Mouse (Mus musculus): ENCODE results near the gene Pa2g4. TPM values are rescaled to one million over a fixed set of nuclear protein-coding genes. Genes with fewer than 3 reads are reported as not detected.

Gene Pa2g4
- polyA plus RNA-seq, 1 experiment from 2014 or later: 248 TPM

- Histone ChIP-seq H3K36me3 (ENCODE audit: control insufficient read depth, insufficient read depth, low read length) (peaks cover 22% of the 10 kb centered on the region), H3K4me3 (ENCODE audit: low read depth, low read length) (peak overlapping the region; percentile 78), H3K9ac (ENCODE audit: low read length) (peak overlapping the region; percentile 64), H3K9me3 (ENCODE audit: control insufficient read depth, low read length) (no peaks in the 10 kb centered on the region), H3K27ac (ENCODE audit: low read depth) (peak overlapping the region; percentile 73; the same call in 1 of the 2 replicates), H3K27me3 (replicated peaks; ENCODE audit: control insufficient read depth, insufficient read depth, low read length) (no peaks in the 10 kb centered on the region), H3K4me2 (ENCODE audit: low read length) (peak overlapping the region; percentile 82), H3K4me1 (replicated peaks; ENCODE audit: control insufficient read depth, insufficient read depth, low read length) (peaks cover 9% of the 10 kb centered on the region)
- no peak for ATAC-seq (replicated peaks; ENCODE audit: low FRiP score, low TSS enrichment, low read depth)
- 16% methylated on average over 11 of the region's 11 CpGs for WGBS
- no peak for DNase-seq (ENCODE audit: low spot score)
These were observed 41.6 kb downstream of the Pa2g4 start for GRCm38 (mm10) chr10:128524111-128524731.

GRCm38 (mm10) chr10:128522351-128522750 lies 43.4 kb downstream of the Pa2g4 start:
- ATAC-seq (replicated peaks; ENCODE audit: low FRiP score, low TSS enrichment, low read depth) (no peak), DNase-seq (ENCODE audit: low spot score) (no peak)
- Histone ChIP-seq H3K4me2 (ENCODE audit: low read length) (no peak overlapping the region), H3K9ac (ENCODE audit: low read length) (no peak overlapping the region), H3K4me1 (replicated peaks; ENCODE audit: control insufficient read depth, insufficient read depth, low read length) (peaks cover 9% of the 10 kb centered on the region), H3K27ac (ENCODE audit: low read depth) (no peak overlapping the region), H3K9me3 (ENCODE audit: control insufficient read depth, low read length) (no peaks in the 10 kb centered on the region), H3K36me3 (ENCODE audit: control insufficient read depth, insufficient read depth, low read length) (peaks cover 28% of the 10 kb centered on the region), H3K27me3 (replicated peaks; ENCODE audit: control insufficient read depth, insufficient read depth, low read length) (0 out of 2 replicates have a peak, but pooled peaks cover 3% of the 10 kb centered on the region), H3K4me3 (ENCODE audit: low read depth, low read length) (no peak overlapping the region)
- 83% methylated on average over 6 of the region's 6 CpGs for WGBS

DNA sequence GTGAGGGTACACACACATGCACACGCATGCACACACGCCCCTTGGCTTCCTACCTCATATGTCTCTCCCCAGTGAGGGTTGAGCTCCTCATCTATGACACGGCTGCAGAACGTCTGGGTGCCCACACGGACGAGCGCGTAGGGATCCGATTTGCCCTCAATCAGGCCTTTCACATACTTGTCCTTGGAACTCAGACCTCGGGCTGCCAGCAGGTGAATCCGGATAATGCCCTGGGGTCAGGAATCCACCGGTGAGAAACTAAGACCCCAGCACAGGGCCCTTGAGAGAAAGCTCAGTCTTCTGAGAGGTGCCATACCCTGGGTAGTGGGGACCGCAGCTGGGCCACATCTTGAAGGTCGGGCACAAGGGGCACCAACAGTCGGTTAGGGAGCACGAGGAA lies 45.2 kb downstream of the Pa2g4 start:
- no peak overlapping the region for H3K27ac ChIP-seq (ENCODE audit: low read depth)
- DNase-seq (ENCODE audit: low spot score) (no peak), ATAC-seq (replicated peaks; ENCODE audit: low FRiP score, low TSS enrichment, low read depth) (no peak)
- H3K9ac ChIP-seq (ENCODE audit: low read length): no peak overlapping the region
- no peak overlapping the region for H3K4me3 ChIP-seq (ENCODE audit: low read depth, low read length)
- 0 out of 2 replicates have a peak, but pooled peaks cover 6% of the 10 kb centered on the region for H3K27me3 ChIP-seq (replicated peaks; ENCODE audit: control insufficient read depth, insufficient read depth, low read length)
- H3K36me3 ChIP-seq (ENCODE audit: control insufficient read depth, insufficient read depth, low read length): peaks cover 37% of the 10 kb centered on the region
- H3K9me3 ChIP-seq (ENCODE audit: control insufficient read depth, low read length): no peaks in the 10 kb centered on the region
- no peak overlapping the region for H3K4me2 ChIP-seq (ENCODE audit: low read length)
- WGBS: 91% methylated on average over 16 of the region's 16 CpGs
- peaks cover 5% of the 10 kb centered on the region for H3K4me1 ChIP-seq (replicated peaks; ENCODE audit: control insufficient read depth, insufficient read depth, low read length)

DNA sequence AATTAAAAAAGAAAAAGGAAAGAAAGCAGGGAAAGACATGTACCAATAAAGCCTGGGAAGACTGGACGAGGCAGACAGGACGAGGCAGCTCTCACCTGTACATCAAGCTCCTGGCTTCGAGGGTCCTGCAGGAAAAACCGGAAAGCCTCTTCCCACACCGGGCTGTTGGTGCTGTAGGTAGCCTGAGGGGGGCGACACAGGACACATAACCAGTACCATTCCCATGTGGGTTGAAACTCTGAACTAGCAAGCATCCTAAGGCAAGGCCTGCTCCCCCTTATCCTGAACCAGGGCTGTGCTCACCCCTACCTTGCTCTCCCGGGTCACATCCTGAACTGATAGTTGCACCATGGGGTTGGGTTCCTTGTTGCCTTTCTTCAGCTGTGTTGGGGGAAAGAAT lies 47.0 kb downstream of the Pa2g4 start:
- H3K27me3 ChIP-seq (replicated peaks; ENCODE audit: control insufficient read depth, insufficient read depth, low read length): 0 out of 2 replicates have a peak, but pooled peaks cover 6% of the 10 kb centered on the region
- H3K9ac ChIP-seq (ENCODE audit: low read length): no peak overlapping the region
- no peaks in the 10 kb centered on the region for H3K4me1 ChIP-seq (replicated peaks; ENCODE audit: control insufficient read depth, insufficient read depth, low read length)
- DNase-seq (ENCODE audit: low spot score) (no peak), ATAC-seq (replicated peaks; ENCODE audit: low FRiP score, low TSS enrichment, low read depth) (no peak)
- no peak overlapping the region for H3K4me2 ChIP-seq (ENCODE audit: low read length)
- H3K27ac ChIP-seq (ENCODE audit: low read depth): no peak overlapping the region
- no peak overlapping the region for H3K4me3 ChIP-seq (ENCODE audit: low read depth, low read length)
- H3K36me3 ChIP-seq (ENCODE audit: control insufficient read depth, insufficient read depth, low read length): peaks cover 52% of the 10 kb centered on the region
- H3K9me3 ChIP-seq (ENCODE audit: control insufficient read depth, low read length): no peaks in the 10 kb centered on the region
- 68% methylated on average over 7 of the region's 7 CpGs for WGBS

DNA sequence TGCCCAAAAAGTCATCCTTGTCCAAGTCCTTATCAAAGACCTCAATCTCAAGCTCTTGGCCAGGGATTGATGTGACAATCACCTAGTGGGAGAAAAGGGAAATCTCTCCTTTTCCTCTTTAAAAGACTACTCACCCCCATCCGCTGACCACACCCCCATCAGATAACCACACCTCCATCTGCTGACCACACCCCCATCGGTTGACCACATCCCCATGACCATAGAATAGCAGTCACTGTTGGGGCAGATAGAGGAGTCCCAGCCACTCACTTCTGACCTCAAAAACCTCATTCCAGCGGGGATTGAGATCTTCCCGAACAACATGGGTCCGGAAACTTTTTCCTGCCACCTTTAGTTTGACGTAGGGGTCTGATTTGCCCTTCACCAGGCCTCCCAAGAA lies 49.1 kb downstream of the Pa2g4 start:
- no peak overlapping the region for H3K9ac ChIP-seq (ENCODE audit: low read length)
- peaks cover 58% of the 10 kb centered on the region for H3K36me3 ChIP-seq (ENCODE audit: control insufficient read depth, insufficient read depth, low read length)
- no peaks in the 10 kb centered on the region for H3K9me3 ChIP-seq (ENCODE audit: control insufficient read depth, low read length)
- 0 out of 2 replicates have a peak, but pooled peaks cover 6% of the 10 kb centered on the region for H3K27me3 ChIP-seq (replicated peaks; ENCODE audit: control insufficient read depth, insufficient read depth, low read length)
- no peaks in the 10 kb centered on the region for H3K4me1 ChIP-seq (replicated peaks; ENCODE audit: control insufficient read depth, insufficient read depth, low read length)
- no peak overlapping the region for H3K4me2 ChIP-seq (ENCODE audit: low read length)
- ATAC-seq (replicated peaks; ENCODE audit: low FRiP score, low TSS enrichment, low read depth) (no peak), DNase-seq (ENCODE audit: low spot score) (no peak)
- 40% methylated on average over 6 of the region's 6 CpGs for WGBS
- H3K4me3 ChIP-seq (ENCODE audit: low read depth, low read length): no peak overlapping the region
- no peak overlapping the region for H3K27ac ChIP-seq (ENCODE audit: low read depth)

DNA sequence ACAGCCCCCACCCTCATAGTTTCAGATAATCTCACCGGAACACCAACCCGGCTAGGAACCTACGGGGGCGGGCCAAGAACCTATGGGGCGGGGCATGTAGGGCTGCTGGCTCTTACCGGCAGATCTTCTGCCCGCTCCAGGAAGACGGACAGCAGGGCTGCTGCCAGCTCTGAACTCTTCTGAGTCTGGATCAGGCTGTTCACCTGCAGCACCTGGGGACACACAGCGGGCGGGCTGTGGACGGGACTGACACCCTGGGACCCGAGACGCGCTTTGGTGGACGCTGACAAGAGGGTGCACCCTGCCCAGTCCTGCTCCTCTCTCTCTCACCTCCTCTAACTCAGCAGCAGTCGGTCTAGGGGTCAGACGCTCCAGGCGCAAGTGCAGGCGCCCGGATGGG lies 49.8 kb downstream of the Pa2g4 start:
- no peak overlapping the region for H3K9ac ChIP-seq (ENCODE audit: low read length)
- no peak overlapping the region for H3K27ac ChIP-seq (ENCODE audit: low read depth)
- no peaks in the 10 kb centered on the region for H3K9me3 ChIP-seq (ENCODE audit: control insufficient read depth, low read length)
- DNase-seq (ENCODE audit: low spot score) (no peak), ATAC-seq (replicated peaks; ENCODE audit: low FRiP score, low TSS enrichment, low read depth) (peak; percentile 52; the same call in 1 of the 2 replicates)
- 0 out of 2 replicates have a peak, but pooled peaks cover 6% of the 10 kb centered on the region for H3K27me3 ChIP-seq (replicated peaks; ENCODE audit: control insufficient read depth, insufficient read depth, low read length)
- no peak overlapping the region for H3K4me3 ChIP-seq (ENCODE audit: low read depth, low read length)
- peaks cover 59% of the 10 kb centered on the region for H3K36me3 ChIP-seq (ENCODE audit: control insufficient read depth, insufficient read depth, low read length)
- H3K4me1 ChIP-seq (replicated peaks; ENCODE audit: control insufficient read depth, insufficient read depth, low read length): no peaks in the 10 kb centered on the region
- peak overlapping the region; percentile 28; the same call in 1 of the 2 replicates for H3K4me2 ChIP-seq (ENCODE audit: low read length)
- WGBS: 32% methylated on average over 20 of the region's 20 CpGs

GRCm38 (mm10) chr10:128515044-128515443 lies 50.7 kb downstream of the Pa2g4 start:
- no peak for DNase-seq (ENCODE audit: low spot score)
- H3K4me2 ChIP-seq (ENCODE audit: low read length): no peak overlapping the region
- WGBS: 87% methylated on average over 4 of the region's 4 CpGs
- no peak overlapping the region for H3K4me3 ChIP-seq (ENCODE audit: low read depth, low read length)
- no peaks in the 10 kb centered on the region for H3K4me1 ChIP-seq (replicated peaks; ENCODE audit: control insufficient read depth, insufficient read depth, low read length)
- no peak for ATAC-seq (replicated peaks; ENCODE audit: low FRiP score, low TSS enrichment, low read depth)
- peaks cover 53% of the 10 kb centered on the region for H3K36me3 ChIP-seq (ENCODE audit: control insufficient read depth, insufficient read depth, low read length)
- 0 out of 2 replicates have a peak, but pooled peaks cover 6% of the 10 kb centered on the region for H3K27me3 ChIP-seq (replicated peaks; ENCODE audit: control insufficient read depth, insufficient read depth, low read length)
- H3K27ac ChIP-seq (ENCODE audit: low read depth): no peak overlapping the region
- no peak overlapping the region for H3K9ac ChIP-seq (ENCODE audit: low read length)
- no peaks in the 10 kb centered on the region for H3K9me3 ChIP-seq (ENCODE audit: control insufficient read depth, low read length)

GRCm38 (mm10) chr10:128511761-128512160 lies 54.0 kb downstream of the Pa2g4 start:
- DNase-seq (ENCODE audit: low spot score) (no peak), ATAC-seq (replicated peaks; ENCODE audit: low FRiP score, low TSS enrichment, low read depth) (no peak)
- Histone ChIP-seq H3K4me2 (ENCODE audit: low read length) (no peak overlapping the region), H3K36me3 (ENCODE audit: control insufficient read depth, insufficient read depth, low read length) (peaks cover 53% of the 10 kb centered on the region), H3K4me1 (replicated peaks; ENCODE audit: control insufficient read depth, insufficient read depth, low read length) (no peaks in the 10 kb centered on the region), H3K27ac (ENCODE audit: low read depth) (no peak overlapping the region), H3K27me3 (replicated peaks; ENCODE audit: control insufficient read depth, insufficient read depth, low read length) (no peaks in the 10 kb centered on the region), H3K9ac (ENCODE audit: low read length) (no peak overlapping the region), H3K4me3 (ENCODE audit: low read depth, low read length) (no peak overlapping the region), H3K9me3 (ENCODE audit: control insufficient read depth, low read length) (no peaks in the 10 kb centered on the region)
- WGBS: 80% methylated on average over 12 of the region's 12 CpGs

DNA sequence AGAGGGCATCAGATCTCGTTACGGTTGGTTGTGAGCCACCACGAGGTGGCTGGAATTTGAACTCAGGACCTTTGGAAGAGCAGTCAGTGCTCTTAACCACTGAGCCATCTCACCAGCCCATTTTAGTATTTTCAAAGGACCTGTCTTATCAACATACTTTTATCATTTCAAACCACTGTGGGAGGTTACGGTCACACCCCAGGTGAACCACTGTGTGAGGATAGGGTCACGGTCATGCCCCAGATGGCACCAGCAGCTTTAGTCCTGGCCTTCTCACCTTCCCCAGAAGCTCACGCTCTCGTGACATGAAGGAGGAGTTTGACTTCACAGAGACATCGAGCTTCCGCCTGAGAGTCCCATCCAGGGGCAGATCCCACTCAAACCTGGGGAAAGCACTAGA lies 54.6 kb downstream of the Pa2g4 start:
- Histone ChIP-seq H3K9ac (ENCODE audit: low read length) (no peak overlapping the region), H3K9me3 (ENCODE audit: control insufficient read depth, low read length) (no peaks in the 10 kb centered on the region), H3K36me3 (ENCODE audit: control insufficient read depth, insufficient read depth, low read length) (peaks cover 51% of the 10 kb centered on the region), H3K4me2 (ENCODE audit: low read length) (no peak overlapping the region), H3K4me3 (ENCODE audit: low read depth, low read length) (no peak overlapping the region), H3K27me3 (replicated peaks; ENCODE audit: control insufficient read depth, insufficient read depth, low read length) (no peaks in the 10 kb centered on the region), H3K4me1 (replicated peaks; ENCODE audit: control insufficient read depth, insufficient read depth, low read length) (no peaks in the 10 kb centered on the region), H3K27ac (ENCODE audit: low read depth) (no peak overlapping the region)
- 89% methylated on average over 9 of the region's 9 CpGs for WGBS
- ATAC-seq (replicated peaks; ENCODE audit: low FRiP score, low TSS enrichment, low read depth) (no peak), DNase-seq (ENCODE audit: low spot score) (no peak)

All from intestine, embryonic 14.5 days (tissue).